Mouse (Mus musculus) midbrain, embryonic 13.5 days (tissue): Measurements from ENCODE around the gene Ebf1. TPM values are rescaled to one million over a fixed set of nuclear protein-coding genes. Genes with fewer than 3 reads are reported as not detected.

Experiments used
- ATAC-seq: fragments of 200-750 bp; cut with Nextera tagmentation; 2 replicates; pipeline ENCODE4 v1.8.0; 2017; ENCODE audit warnings: mild to moderate bottlenecking, moderate TSS enrichment, moderate library complexity
- H3K27ac ChIP-seq: fragments of 300-500 bp; sonication (generic); 2 replicates; pipeline ENCODE4 v1.5.1; 2015; ENCODE audit warnings: inconsistent platforms, mild to moderate bottlenecking, moderate library complexity
- H3K27me3 ChIP-seq: fragments of 300-500 bp; sonication (generic); 2 replicates; pipeline ENCODE4 v1.6.1; 2015; ENCODE audit warnings: mild to moderate bottlenecking, inconsistent platforms
- H3K36me3 ChIP-seq: fragments of 300-500 bp; sonication (generic); 2 replicates; pipeline ENCODE4 v1.6.1; 2015; ENCODE audit warnings: mild to moderate bottlenecking, inconsistent platforms
- H3K4me1 ChIP-seq: fragments of 300-500 bp; sonication (generic); replicated peaks from 2 replicates; pipeline ENCODE4 v1.6.1; 2015; ENCODE audit warnings: inconsistent platforms
- H3K4me2 ChIP-seq: fragments of 300-500 bp; sonication (generic); replicated peaks from 2 replicates; pipeline ENCODE4 v1.6.1; 2015; ENCODE audit warnings: moderate library complexity, mild to moderate bottlenecking, inconsistent platforms
- H3K4me3 ChIP-seq: fragments of 300-500 bp; sonication (generic); replicated peaks from 2 replicates; pipeline ENCODE4 v1.5.1; 2015; ENCODE audit warnings: mild to moderate bottlenecking, inconsistent platforms
- H3K9ac ChIP-seq: fragments of 300-500 bp; sonication (generic); replicated peaks from 2 replicates; pipeline ENCODE4 v1.6.1; 2015; ENCODE audit warnings: mild to moderate bottlenecking, inconsistent platforms
- H3K9me3 ChIP-seq: fragments of 300-500 bp; sonication (generic); 2 replicates; pipeline ENCODE4 v1.6.1; 2016; ENCODE audit warnings: mild to moderate bottlenecking, inconsistent platforms
- WGBS: fragments of 180-500 bp; shearing (Covaris S2); methylation state at CpG from one replicate; pipeline ENCODE4 v1.1.7; 2015; 5-methylcytosine and 5-hydroxymethylcytosine counted together
- polyA plus RNA-seq: library from polyadenylated mRNA; unstranded; fragments of >200 nt; fragmentation: Nextera tagmentation; extraction: Ambion mirVana; gene quantifications from 2 replicates; pipeline ENCODE4 v1.2.1, GENCODE M21; 2015

Gene Ebf1
- polyA plus RNA-seq, 1 experiment from 2014 or later, result 94.0 TPM

DNA sequence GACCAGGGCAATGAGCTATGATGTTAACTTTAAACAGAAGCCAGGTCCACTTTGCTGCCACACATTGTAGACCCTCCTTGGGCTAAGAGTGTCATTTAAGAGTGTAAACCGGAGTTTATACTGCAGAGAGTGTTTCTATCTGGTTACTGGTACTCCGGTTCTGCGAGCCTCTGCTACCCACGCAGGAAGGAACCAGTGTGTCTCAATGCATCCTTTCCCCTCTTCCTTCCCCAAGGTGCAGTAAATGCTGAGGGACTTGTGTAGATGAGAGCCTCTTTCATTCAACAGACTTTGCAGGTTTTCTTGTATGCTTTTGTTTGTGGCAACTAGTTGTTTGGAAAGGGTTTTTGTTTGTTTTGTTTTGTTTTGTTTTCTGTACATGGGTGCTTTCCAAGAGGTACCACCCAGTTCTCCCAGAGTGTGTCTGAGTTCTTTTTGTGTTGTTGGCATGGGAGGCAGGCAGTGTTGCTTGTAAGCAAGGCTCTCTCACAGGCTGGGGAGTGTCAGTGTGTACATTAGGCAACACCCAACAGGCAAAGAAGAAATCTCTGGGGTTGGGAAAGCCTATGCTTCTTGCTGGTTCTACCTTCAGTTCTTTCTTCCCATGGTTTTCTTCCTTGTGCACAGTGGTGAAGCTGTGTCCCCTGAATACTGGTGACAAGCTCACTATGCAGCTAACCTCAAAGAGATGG is 191.9 kb downstream of the Ebf1 start:
- no peaks in the 10 kb centered on the region for H3K27me3 ChIP-seq
- ATAC-seq, result no peak
- H3K9ac ChIP-seq, result no peak overlapping the region
- H3K4me2 ChIP-seq, result no peak overlapping the region
- H3K36me3 ChIP-seq, result no peaks in the 10 kb centered on the region
- no peak overlapping the region for H3K4me3 ChIP-seq
- no peak overlapping the region for H3K27ac ChIP-seq
- H3K9me3 ChIP-seq, result no peaks in the 10 kb centered on the region
- whole genome bisulfite sequencing, result 88% methylated on average over 4 of the region's 4 CpGs
- H3K4me1 ChIP-seq, result peaks cover 23% of the 10 kb centered on the region

DNA sequence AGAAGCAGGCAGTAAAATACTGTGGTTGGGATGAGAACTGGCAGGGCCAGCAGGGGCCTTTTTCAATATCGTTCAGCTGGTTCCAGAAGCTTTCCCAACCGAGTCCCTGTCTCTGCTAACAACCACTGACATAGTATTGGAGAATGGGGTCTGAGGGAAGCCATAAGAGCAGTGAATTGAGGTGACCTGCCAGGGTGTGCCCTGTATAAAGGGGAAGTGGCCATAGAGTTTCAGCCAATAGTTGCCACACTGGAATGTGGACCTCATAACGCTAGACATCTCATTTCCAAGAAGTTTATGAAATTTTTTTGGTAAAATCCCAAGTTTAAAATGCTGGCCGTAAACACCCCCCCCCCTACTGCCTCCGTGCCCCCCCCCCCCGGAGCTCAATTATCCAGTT is 193.9 kb downstream of the Ebf1 start:
- Histone ChIP-seq H3K27me3 (no peaks in the 10 kb centered on the region), H3K4me2 (no peak overlapping the region), H3K4me1 (peaks cover 14% of the 10 kb centered on the region), H3K36me3 (no peaks in the 10 kb centered on the region), H3K9me3 (no peaks in the 10 kb centered on the region), H3K9ac (no peak overlapping the region), H3K4me3 (no peak overlapping the region), H3K27ac (no peak overlapping the region)
- no peak for ATAC-seq
- WGBS, result 80% methylated on average over 6 of the region's 6 CpGs

DNA sequence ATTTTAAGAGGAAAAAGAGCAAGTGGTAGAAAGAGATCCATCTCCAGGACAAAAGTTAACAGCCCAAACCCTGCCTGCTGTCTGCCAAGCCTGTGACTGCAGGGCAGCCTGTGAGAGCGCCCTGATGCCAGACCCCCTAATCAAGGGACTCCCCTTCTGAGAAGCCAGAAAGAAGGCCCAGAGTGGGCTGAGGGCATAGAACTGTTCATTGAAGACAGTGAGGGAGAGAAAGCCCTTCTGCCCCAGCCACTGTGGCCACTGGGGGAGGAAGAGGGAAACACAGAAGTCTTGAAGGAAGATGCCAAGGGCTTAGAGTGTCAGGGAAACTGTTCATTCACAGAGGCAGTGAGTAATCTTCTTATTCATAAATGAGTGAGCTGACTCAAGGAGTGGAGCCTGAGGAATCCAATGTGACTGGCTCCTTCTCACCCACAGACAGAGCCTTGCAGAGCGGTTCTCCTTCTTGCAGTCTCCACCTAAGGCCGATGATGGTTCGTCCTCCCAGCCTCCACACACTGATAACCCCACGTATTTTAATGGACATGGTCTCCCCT is 195.2 kb downstream of the Ebf1 start:
- no peak for ATAC-seq
- Histone ChIP-seq H3K4me1 (peaks cover 7% of the 10 kb centered on the region), H3K27me3 (no peaks in the 10 kb centered on the region), H3K4me2 (no peak overlapping the region), H3K36me3 (no peaks in the 10 kb centered on the region), H3K4me3 (no peak overlapping the region), H3K27ac (no peak overlapping the region), H3K9me3 (no peaks in the 10 kb centered on the region), H3K9ac (no peak overlapping the region)
- WGBS, result 88% methylated on average over 5 of the region's 5 CpGs

GRCm38 (mm10) chr11:44813534-44813933 is 196.4 kb downstream of the Ebf1 start:
- Histone ChIP-seq H3K4me3 (no peak overlapping the region), H3K4me2 (no peak overlapping the region), H3K27ac (no peak overlapping the region), H3K9me3 (no peaks in the 10 kb centered on the region), H3K36me3 (no peaks in the 10 kb centered on the region), H3K4me1 (peaks cover 7% of the 10 kb centered on the region), H3K27me3 (no peaks in the 10 kb centered on the region), H3K9ac (no peak overlapping the region)
- ATAC-seq, result no peak
- 76% methylated on average over 7 of the region's 7 CpGs for WGBS

DNA sequence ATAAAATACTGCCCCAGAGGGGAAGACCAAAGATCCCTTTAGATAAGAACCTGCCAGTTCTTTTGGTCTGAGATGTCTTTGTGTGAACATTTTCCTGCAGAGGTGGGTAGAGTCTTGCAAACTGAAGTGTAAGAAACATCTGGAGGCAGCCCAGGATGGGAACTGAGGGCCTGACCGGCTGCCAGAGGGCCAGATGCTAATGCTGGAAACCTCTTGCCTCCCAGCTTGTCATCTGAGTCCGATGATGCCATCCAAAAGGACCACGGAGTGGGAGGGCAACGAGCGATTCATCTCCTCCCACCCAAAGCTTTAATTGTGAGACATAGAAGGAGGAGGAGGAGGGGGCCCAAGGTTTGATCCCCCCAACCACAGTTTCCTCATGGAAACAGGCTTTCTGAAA is 197.7 kb downstream of the Ebf1 start:
- Histone ChIP-seq H3K9me3 (no peaks in the 10 kb centered on the region), H3K36me3 (no peaks in the 10 kb centered on the region), H3K27me3 (no peaks in the 10 kb centered on the region), H3K9ac (no peak overlapping the region), H3K4me2 (no peak overlapping the region), H3K4me3 (no peak overlapping the region), H3K27ac (no peak overlapping the region), H3K4me1 (peaks cover 9% of the 10 kb centered on the region)
- no peak for ATAC-seq
- WGBS, result 78% methylated on average over 5 of the region's 5 CpGs

GRCm38 (mm10) chr11:44815991-44816390 is 198.9 kb downstream of the Ebf1 start:
- WGBS, result 59% methylated on average over 4 of the region's 4 CpGs
- no peaks in the 10 kb centered on the region for H3K27me3 ChIP-seq
- H3K9ac ChIP-seq, result no peak overlapping the region
- no peaks in the 10 kb centered on the region for H3K36me3 ChIP-seq
- no peak for ATAC-seq
- H3K4me1 ChIP-seq, result peaks cover 16% of the 10 kb centered on the region
- no peak overlapping the region for H3K4me3 ChIP-seq
- H3K27ac ChIP-seq, result no peak overlapping the region
- H3K9me3 ChIP-seq, result no peaks in the 10 kb centered on the region
- H3K4me2 ChIP-seq, result no peak overlapping the region

DNA sequence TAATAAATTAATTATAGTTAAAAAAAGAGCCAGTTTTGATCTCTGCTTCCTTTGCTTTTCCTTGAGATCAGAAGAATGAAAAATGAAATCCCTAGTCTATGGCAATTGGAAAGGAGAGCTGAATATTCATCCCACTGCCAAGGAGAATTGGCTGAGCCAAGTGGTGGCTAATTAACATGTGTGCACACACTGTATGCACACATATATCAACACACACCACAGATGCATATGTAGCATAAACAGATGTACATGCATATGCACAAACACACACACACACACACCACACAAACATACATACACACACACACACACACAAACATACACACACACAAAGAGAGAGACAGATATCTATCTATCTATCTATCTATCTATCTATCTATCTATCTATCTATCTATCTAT is 205.2 kb downstream of the Ebf1 start:
- Histone ChIP-seq H3K9ac (no peak overlapping the region), H3K27me3 (no peaks in the 10 kb centered on the region), H3K9me3 (no peaks in the 10 kb centered on the region), H3K4me1 (peaks cover 18% of the 10 kb centered on the region), H3K36me3 (no peaks in the 10 kb centered on the region), H3K27ac (no peak overlapping the region), H3K4me3 (no peak overlapping the region), H3K4me2 (no peak overlapping the region)
- no peak for ATAC-seq

DNA sequence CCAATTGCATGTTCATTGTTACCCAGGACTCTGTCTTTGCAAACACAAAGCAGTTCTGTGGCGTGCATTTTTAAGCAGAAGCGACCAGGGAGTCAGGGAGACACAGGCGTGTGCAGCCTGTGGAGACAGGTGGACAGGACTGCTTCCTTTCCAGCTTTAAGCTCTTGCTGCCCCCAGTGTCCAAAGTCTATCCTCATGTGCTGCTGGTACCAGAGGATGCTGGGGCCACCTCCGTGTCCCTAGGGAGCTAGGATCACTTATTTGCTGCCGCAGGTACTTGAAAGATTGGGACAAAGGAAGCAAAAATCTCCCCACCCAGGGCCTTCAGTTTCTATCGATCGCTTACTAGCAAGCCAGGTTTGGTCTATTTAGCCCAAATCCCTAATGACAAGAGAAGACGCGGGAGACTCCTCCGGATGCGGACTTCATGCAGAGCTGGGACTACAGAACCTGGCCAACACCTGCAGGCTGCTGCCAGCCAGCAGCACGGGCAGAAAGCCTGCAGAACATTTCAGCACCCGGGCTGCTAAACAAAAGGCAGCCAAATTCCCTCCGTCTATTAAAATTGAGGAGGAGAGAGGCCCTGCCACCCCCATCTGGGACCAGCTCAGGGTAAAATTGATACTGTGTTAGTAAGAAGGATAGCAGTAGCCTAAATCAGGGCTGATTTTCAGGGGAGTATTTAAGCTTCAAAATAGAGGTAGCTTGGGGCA is 215.3 kb downstream of the Ebf1 start:
- Histone ChIP-seq H3K27me3 (peaks cover 12% of the 10 kb centered on the region; the same call in 1 of the 2 replicates), H3K36me3 (no peaks in the 10 kb centered on the region), H3K9ac (peak overlapping the region; percentile 67), H3K4me3 (peak overlapping the region; percentile 23), H3K27ac (peak overlapping the region; percentile 75), H3K4me2 (peak overlapping the region; percentile 40), H3K4me1 (peaks cover 42% of the 10 kb centered on the region), H3K9me3 (no peaks in the 10 kb centered on the region)
- 3% methylated on average over 14 of the region's 14 CpGs for WGBS
- ATAC-seq, result peak; percentile 61

- peak overlapping the region; percentile 40 for H3K4me2 ChIP-seq
- no peaks in the 10 kb centered on the region for H3K9me3 ChIP-seq
- under 1% methylated on average over 4 of the region's 4 CpGs for WGBS
- peak overlapping the region; percentile 23 for H3K4me3 ChIP-seq
- H3K4me1 ChIP-seq, result peaks cover 48% of the 10 kb centered on the region
- peak overlapping the region; percentile 75 for H3K27ac ChIP-seq
- ATAC-seq, result peak; percentile 62; the same call in 1 of the 2 replicates
- H3K9ac ChIP-seq, result peak overlapping the region; percentile 67
- peaks cover 12% of the 10 kb centered on the region; the same call in 1 of the 2 replicates for H3K27me3 ChIP-seq
- no peaks in the 10 kb centered on the region for H3K36me3 ChIP-seq
Observed at GRCm38 (mm10) chr11:44832940-44833254, 215.8 kb downstream of the Ebf1 start.

DNA sequence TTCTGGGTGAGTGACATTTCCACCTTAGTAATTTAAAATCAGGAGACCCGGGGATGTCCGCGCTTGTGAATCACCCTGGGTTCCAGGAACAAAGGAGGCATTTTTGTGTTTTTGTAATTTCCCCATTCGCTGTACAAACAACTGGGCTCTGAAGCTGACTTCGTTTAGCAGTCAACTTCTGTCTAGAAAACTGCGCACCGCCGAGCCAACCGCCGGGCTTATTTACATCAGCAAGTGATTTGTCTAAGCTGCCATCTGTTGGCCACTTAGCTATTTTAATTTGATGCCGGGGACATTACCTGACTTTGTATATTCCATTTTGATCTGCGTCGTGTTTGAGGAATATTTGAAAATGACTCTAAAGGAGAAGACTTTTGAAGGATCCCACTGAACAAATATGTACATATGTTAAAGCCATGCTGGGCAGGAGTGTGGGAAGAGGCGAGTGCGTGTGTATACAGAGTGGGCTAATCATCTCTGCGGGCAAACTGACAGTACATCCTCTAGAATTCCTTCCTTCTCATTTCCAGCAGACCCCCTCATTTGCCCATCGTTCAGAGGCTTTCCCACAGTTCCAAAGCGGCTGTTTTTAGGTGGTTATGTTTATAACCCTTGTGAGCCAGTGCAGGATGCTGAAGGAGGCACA is 216.4 kb downstream of the Ebf1 start:
- H3K27me3 ChIP-seq, result peaks cover 12% of the 10 kb centered on the region; the same call in 1 of the 2 replicates
- H3K4me3 ChIP-seq, result peak overlapping the region; percentile 23
- peaks cover 53% of the 10 kb centered on the region for H3K4me1 ChIP-seq
- H3K9ac ChIP-seq, result peak overlapping the region; percentile 67
- WGBS, result 18% methylated on average over 18 of the region's 18 CpGs
- peak overlapping the region; percentile 40 for H3K4me2 ChIP-seq
- ATAC-seq, result no peak; the same call in 1 of the 2 replicates
- H3K36me3 ChIP-seq, result no peaks in the 10 kb centered on the region
- H3K27ac ChIP-seq, result peak overlapping the region; percentile 75
- H3K9me3 ChIP-seq, result no peaks in the 10 kb centered on the region

DNA sequence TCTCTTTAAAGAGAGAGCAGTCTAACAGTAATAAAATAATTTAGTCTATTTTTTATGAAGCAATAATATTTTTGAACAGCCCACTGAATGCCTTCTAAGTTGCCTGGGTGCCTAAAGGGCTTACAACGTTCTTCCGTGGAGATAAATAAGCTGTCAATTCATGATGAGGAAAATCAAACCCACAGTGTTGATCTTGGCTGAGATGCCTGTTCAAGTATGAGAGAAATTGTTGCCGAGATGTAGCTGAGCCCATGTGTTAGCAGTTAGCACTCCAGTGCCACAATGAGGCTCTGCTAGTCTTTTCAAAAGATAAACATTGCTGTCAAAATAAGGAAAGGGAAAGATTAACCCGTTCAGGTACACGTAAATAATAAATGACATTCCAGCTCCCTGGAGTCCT is 218.0 kb downstream of the Ebf1 start:
- peaks cover 56% of the 10 kb centered on the region for H3K4me1 ChIP-seq
- H3K9me3 ChIP-seq, result no peaks in the 10 kb centered on the region
- no peak overlapping the region for H3K4me3 ChIP-seq
- WGBS, result 52% methylated on average over 5 of the region's 5 CpGs
- no peak overlapping the region for H3K27ac ChIP-seq
- peaks cover 5% of the 10 kb centered on the region; the same call in 1 of the 2 replicates for H3K27me3 ChIP-seq
- no peak for ATAC-seq
- H3K36me3 ChIP-seq, result no peaks in the 10 kb centered on the region
- no peak overlapping the region for H3K4me2 ChIP-seq
- no peak overlapping the region for H3K9ac ChIP-seq

- Histone ChIP-seq H3K36me3 (no peaks in the 10 kb centered on the region), H3K27me3 (no peaks in the 10 kb centered on the region), H3K4me2 (no peak overlapping the region), H3K9me3 (no peaks in the 10 kb centered on the region), H3K4me1 (peaks cover 60% of the 10 kb centered on the region), H3K4me3 (no peak overlapping the region), H3K9ac (no peak overlapping the region), H3K27ac (peak overlapping the region; percentile 56)
- 29% methylated on average over 2 of the region's 2 CpGs for WGBS
- ATAC-seq, result peak; percentile 43
Observed at GRCm38 (mm10) chr11:44837592-44837991, 220.5 kb downstream of the Ebf1 start.
